Mouse (Mus musculus) small intestine, adult 2 months (tissue): ENCODE results near the gene Rin3.

Experiments
- CTCF ChIP-seq: fragments of 200-500 bp; IDR thresholded peaks from 2 replicates; pipeline ENCODE4 v1.5.1; 2012; ENCODE audit warnings: low read depth, mild to moderate bottlenecking, control low read depth, inconsistent platforms, low read length, moderate library complexity, mixed read lengths; ENCODE audit not compliant: insufficient replicate concordance, insufficient read length; ENCODE audit errors: extremely low read depth
- POLR2A ChIP-seq: fragments of 200-500 bp; IDR thresholded peaks from 2 replicates; pipeline ENCODE4 v1.6.1; 2012; ENCODE audit warnings: low read depth, mild to moderate bottlenecking, control low read depth, inconsistent platforms, low read length, moderate library complexity

GRCm38 (mm10) chr12:102301585-102301984, 18.7 kb downstream of the Rin3 start:
- TF ChIP-seq POLR2A (no peak), CTCF (no peak)
